Mouse (Mus musculus) brown adipose tissue, adult 24 weeks (tissue): Measurements from ENCODE around the gene Psmc1. TPM values are rescaled to one million over a fixed set of nuclear protein-coding genes. Genes with fewer than 3 reads are reported as not detected.

ENCODE experiments used
- polyA plus RNA-seq: library from polyadenylated mRNA; stranded (reverse); fragments of >200 nt; gene quantifications from 2 replicates; pipeline ENCODE4 v1.2.4, GENCODE M21; 2012; ENCODE audit not compliant: missing spikeins, insufficient read depth, insufficient read length

Gene Psmc1
- polyA plus RNA-seq, 1 experiment, result 155 TPM

Other genes starting within 250 kb of the Psmc1 start
- not detected in 2 replicates for gene Efcab11, start 225.7 kb upstream of the Psmc1 start, polyA plus RNA-seq
- gene Tdp1, start 225.6 kb upstream of the Psmc1 start, polyA plus RNA-seq, result 4.9 and 6.5 TPM in 2 replicates
- gene Kcnk13, start 145.7 kb upstream of the Psmc1 start, polyA plus RNA-seq, result 0.40 TPM in 1 of 2 replicates, not detected in the other
- gene Nrde2, start 49.5 kb downstream of the Psmc1 start, polyA plus RNA-seq, result 3.0 and 3.7 TPM in 2 replicates
- gene Calm1, start 89.3 kb downstream of the Psmc1 start, polyA plus RNA-seq, result 398 and 421 TPM in 2 replicates